Mouse (Mus musculus) embryo, embryonic 10 days (tissue): Measurements from ENCODE around the gene Gm12789.
A peak's percentile ranks its signal among the peaks of the same experiment; 100 is the strongest.
"Not testable (repeated sequence)": the region's sequence is repeated elsewhere in the genome, so short reads cannot be mapped to it uniquely, and the experiment has no call there.

Experiments
- DNase-seq: peaks from one replicate; pipeline ENCODE4 v3.0.0-alpha.2; 2015; ENCODE audit warnings: low spot score

The Gm12789 gene

DNA sequence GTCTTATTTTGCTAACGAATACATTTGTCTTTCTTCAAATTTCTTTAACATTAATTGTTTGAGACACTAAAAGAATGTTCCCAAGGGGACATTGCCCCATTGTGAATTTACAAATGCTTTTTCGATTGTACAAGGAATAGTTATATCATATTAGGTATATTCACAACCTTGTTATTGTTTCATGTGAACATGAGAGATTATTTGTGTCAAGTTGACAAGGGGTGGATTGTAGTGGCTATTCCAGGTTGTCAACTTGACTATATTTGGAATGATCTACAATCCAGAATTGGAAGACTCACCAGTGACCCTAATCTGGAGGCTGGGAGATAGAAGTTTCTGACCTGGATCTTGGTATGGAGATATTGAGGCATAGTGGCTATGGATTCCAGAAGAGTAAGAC is at the start of gene Gm12789:
Gene Gm12789 (plus strand): TSS at position 301 of the 400 bp plus-strand sequence.
- not testable (repeated sequence) for DNase-seq

DNA sequence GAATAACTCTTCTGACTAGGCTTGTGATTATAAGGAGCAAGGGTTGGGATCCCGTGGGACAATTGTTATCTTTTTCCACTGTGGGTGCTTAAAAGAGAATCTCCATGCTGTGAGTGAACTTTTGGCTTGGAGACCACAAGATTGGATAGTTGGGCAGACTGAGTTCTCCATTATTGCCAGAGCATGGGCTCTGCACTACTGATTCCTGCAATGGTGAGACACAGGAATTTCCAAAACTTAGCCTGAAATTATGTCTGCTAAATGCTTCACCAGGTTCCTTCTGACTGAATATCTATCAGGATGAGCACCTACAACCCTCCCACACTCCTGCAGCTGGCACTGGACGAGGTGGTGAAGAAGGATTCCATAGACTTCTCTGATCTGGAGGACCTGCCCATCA is 46.3 kb upstream of the Gm12789 start, which contains the start of gene Gm12794:
Gene Gm12794 (plus strand): TSS at position 301 of the 400 bp plus-strand sequence.
- DNase-seq: not testable (repeated sequence)

GRCm38 (mm10) chr4:101980949-101981348 is 5.5 kb upstream of the Gm12789 start, which contains the start of gene Gm12790:
Gene Gm12790 (minus strand): TSS chr4:101981049.
- not testable (repeated sequence) for DNase-seq

DNA sequence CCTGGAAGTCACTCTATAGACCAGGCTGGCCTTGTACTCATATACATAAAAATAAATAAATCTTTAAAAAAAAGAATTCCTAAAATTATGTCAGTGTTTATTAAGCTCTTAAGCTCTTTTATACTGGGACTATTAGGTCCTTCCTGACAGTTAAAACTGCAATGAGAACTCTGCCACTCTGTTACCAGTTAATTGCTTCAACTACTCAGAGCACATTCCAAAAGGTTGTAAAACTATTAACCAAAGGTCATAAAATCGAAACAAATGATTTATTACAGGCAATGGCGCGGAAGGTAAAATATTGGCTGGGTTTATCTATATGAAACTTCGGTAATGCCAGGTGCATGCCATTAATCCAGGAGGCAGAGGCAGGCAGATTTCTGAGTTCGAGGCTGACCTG is 748 bp upstream of the Gm12789 start:
- no peak for DNase-seq

GRCm38 (mm10) chr4:101997426-101997825 is 11.0 kb downstream of the Gm12789 start:
- DNase-seq: no peak

- DNase-seq: peak; percentile 89
Observed at GRCm38 (mm10) chr4:101998267-101998922, 12.0 kb downstream of the Gm12789 start.

DNA sequence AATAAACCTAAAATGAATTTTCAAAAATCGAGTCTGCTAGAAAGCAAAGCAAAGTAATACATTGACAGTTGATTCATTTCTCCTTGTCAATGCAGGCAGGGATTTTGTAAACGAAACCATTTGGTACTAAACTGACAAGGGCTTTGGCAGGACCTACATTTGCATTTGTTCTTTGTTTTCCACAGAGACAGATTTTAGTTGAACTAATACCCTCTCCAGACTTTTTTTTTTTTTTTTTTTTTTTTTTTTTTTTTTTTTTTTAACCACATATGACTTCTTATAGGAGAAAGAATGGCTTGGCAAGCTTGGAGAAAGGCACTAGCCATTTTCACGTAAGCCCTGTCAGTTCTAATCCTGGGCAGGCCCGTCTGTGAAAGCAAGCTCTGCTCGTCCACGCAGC is 40.2 kb downstream of the Gm12789 start:
- no peak for DNase-seq
